ENCODE assay signal across 29 mouse cellular contexts in genomic region chr5:116897391-116897790, GRCm38 (mm10).
"Had no signal": no experiment of that assay in that cellular context is flagged by ENCODE, and none has a peak within 500 bp of the region (broad histone marks: within the 10 kb centered on the region; RNA-seq: fewer than 3 reads in every experiment).

No protein-coding gene starts in this region.

- H3K27me3 ChIP-seq: embryonic facial prominence, embryonic 12.5 days; embryonic facial prominence, embryonic 13.5 days; embryonic facial prominence, embryonic 15.5 days; forebrain, embryonic 13.5 days; forebrain, embryonic 15.5 days had no signal

- H3K9ac ChIP-seq: embryonic facial prominence, embryonic 12.5 days; embryonic facial prominence, embryonic 13.5 days; embryonic facial prominence, embryonic 15.5 days; forebrain, embryonic 12.5 days; forebrain, embryonic 13.5 days; forebrain, embryonic 15.5 days; forebrain, postnatal 0 days had no signal

- H3K4me1 ChIP-seq: embryonic facial prominence, embryonic 10.5 days; embryonic facial prominence, embryonic 12.5 days; embryonic facial prominence, embryonic 13.5 days; embryonic facial prominence, embryonic 15.5 days had no signal

- H3K27ac ChIP-seq: embryonic facial prominence, embryonic 10.5 days; embryonic facial prominence, embryonic 12.5 days; embryonic facial prominence, embryonic 13.5 days; embryonic facial prominence, embryonic 15.5 days; forebrain, embryonic 10.5 days; forebrain, embryonic 12.5 days; forebrain, embryonic 13.5 days; gastrocnemius, adult 2 months; heart, adult 2 months had no signal

- H3K36me3 ChIP-seq: embryonic facial prominence, embryonic 10.5 days; embryonic facial prominence, embryonic 12.5 days; embryonic facial prominence, embryonic 13.5 days; embryonic facial prominence, embryonic 15.5 days; forebrain, embryonic 10.5 days; forebrain, embryonic 12.5 days; forebrain, embryonic 15.5 days had no signal

- DNase-seq: cerebellum, adult 2 months; cerebellum, adult 8-10 months; cerebellum, adult 9-10 months; cerebellum, adult 9-11 months; cerebellum, postnatal 10 days; cerebellum, postnatal 14 days; cerebellum, postnatal 25 days; cerebellum, postnatal 36 days; embryo, embryonic 11 days; forebrain, postnatal 0 days; gastrocnemius, adult 2 months; gastrocnemius, postnatal 10 days; gastrocnemius, postnatal 14 days; gastrocnemius, postnatal 25 days; gastrocnemius, postnatal 36 days; heart, adult 11 months; heart, adult 18-20 months; heart, adult 2 months had no signal

- ATAC-seq: forebrain, embryonic 13.5 days; forebrain, embryonic 14.5 days; forebrain, embryonic 15.5 days; forebrain, embryonic 16.5 days; forebrain, postnatal 0 days had no signal

- H3K4me3 ChIP-seq: embryonic facial prominence, embryonic 10.5 days; embryonic facial prominence, embryonic 12.5 days; embryonic facial prominence, embryonic 13.5 days; embryonic facial prominence, embryonic 15.5 days; erythroblast, embryonic 14.5 days; forebrain, embryonic 10.5 days; forebrain, embryonic 12.5 days; forebrain, embryonic 13.5 days; forebrain, embryonic 15.5 days; gastrocnemius, adult 2 months; heart, adult 2 months had no signal

- H3K4me2 ChIP-seq: embryonic facial prominence, embryonic 12.5 days; embryonic facial prominence, embryonic 13.5 days; embryonic facial prominence, embryonic 15.5 days; forebrain, embryonic 12.5 days; forebrain, embryonic 13.5 days; forebrain, embryonic 15.5 days had no signal

- H3K9me3 ChIP-seq: embryonic facial prominence, embryonic 10.5 days; embryonic facial prominence, embryonic 12.5 days; embryonic facial prominence, embryonic 15.5 days; forebrain, embryonic 10.5 days; forebrain, embryonic 13.5 days; forebrain, embryonic 15.5 days had no signal
